Mouse (Mus musculus): Measurements from ENCODE around the gene Shf.

- peak; percentile 74 for TF ChIP-seq CTCF (IDR thresholded peaks at IDR 0.05; ENCODE audit: borderline replicate concordance, extremely low read depth, insufficient read depth, insufficient read length)
- TF ChIP-seq POLR2A (IDR thresholded peaks at IDR 0.05; ENCODE audit: borderline replicate concordance, extremely low read depth, insufficient read depth, insufficient read length, poor library complexity, severe bottlenecking): no peak
Measured at GRCm38 (mm10) chr2:122312722-122313417, 56.1 kb downstream of the Shf start.
